Mouse (Mus musculus) right cerebral cortex, adult 2 months (tissue): ENCODE data around the gene Dnah10.

Source experiments
- DNase-seq, 2 experiments: peaks; one replicate each; pipeline ENCODE4 v3.0.0; 2021 to 2022; ENCODE audit warnings: low spot score in 2 of 2

The Dnah10 gene

GRCm38 (mm10) chr5:124862871-124863741 is 138.2 kb downstream of the Dnah10 start:
- peak in 1 of 2 experiments; percentile 21 for DNase-seq

GRCm38 (mm10) chr5:124868981-124869380 is 144.1 kb downstream of the Dnah10 start:
- DNase-seq, result peak; percentile 81 to 85

GRCm38 (mm10) chr5:124872033-124872432 is 147.1 kb downstream of the Dnah10 start:
- DNase-seq, result no peak

- no peak for DNase-seq
Observed at GRCm38 (mm10) chr5:124873096-124873495, 148.2 kb downstream of the Dnah10 start.

GRCm38 (mm10) chr5:124873890-124874601 is 149.2 kb downstream of the Dnah10 start:
- no peak for DNase-seq

- DNase-seq, result no peak
Observed at GRCm38 (mm10) chr5:124879251-124879650, 154.4 kb downstream of the Dnah10 start.

GRCm38 (mm10) chr5:124879801-124880200 is 154.9 kb downstream of the Dnah10 start:
- DNase-seq, result no peak

- DNase-seq, result peak; percentile 69 to 80
Observed at GRCm38 (mm10) chr5:124883877-124884276, 159.0 kb downstream of the Dnah10 start.
